Mouse (Mus musculus): ENCODE data around the gene Nemf. TPM values are rescaled to one million over a fixed set of nuclear protein-coding genes. Genes with fewer than 3 reads are reported as not detected.
A peak's percentile ranks its signal among the peaks of the same experiment; 100 is the strongest.
"Not testable (repeated sequence)": the region's sequence is repeated elsewhere in the genome, so short reads cannot be mapped to it uniquely, and the experiment has no call there.

Nemf gene
- 89.8 and 91.1 TPM in 2 replicates for polyA plus RNA-seq (2015; fragmentation: Nextera tagmentation; extraction: Ambion mirVana)

DNA sequence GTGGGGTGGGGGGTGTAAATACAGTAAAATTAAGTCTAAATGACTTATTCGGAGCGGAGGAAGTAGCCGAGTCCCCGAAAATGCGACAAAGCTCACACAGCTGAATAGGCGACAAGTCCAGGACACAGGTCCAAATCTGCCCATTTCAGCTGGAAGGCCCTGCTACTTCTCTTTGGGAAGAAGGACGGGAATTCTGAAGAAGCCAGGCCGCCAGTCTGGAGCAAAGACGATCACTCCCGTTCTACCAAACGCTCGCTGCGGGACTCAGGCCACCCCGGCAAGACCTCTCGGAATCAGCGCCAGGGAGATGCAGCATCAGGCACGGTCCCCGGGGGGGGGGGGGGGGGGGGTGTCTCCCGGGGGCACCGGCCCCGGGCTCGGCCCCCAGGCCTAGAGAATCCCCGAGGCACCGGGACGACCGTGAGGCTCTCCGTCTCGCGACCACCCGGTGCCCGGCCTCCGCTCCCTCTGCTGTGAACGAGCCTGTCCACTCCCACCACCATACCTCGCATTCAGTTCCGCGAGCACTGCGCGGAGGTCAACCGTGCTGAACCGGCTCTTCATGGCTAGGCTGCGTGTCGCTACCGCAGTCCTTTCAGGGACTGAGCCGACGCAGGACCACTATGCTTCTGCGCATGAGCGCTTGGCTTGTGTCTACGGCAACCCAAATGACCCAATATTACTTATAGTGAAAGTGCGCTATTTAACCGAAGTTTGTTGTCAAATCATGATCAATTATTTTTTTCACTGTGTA, at the start of gene Nemf:
Gene Nemf, minus strand, starts transcription at position 620 of the 754 bp plus-strand sequence.
- under 1% methylated on average over 42 of the region's 50 CpGs for WGBS
- ATAC-seq (ENCODE audit: low FRiP score): peak; percentile 59
- Histone ChIP-seq H3K9me3 (replicated peaks) (no peaks in the 10 kb centered on the region), H3K27me3 (replicated peaks) (no peaks in the 10 kb centered on the region), H3K27ac (replicated peaks) (peak within 1 kb of the TSS; percentile 82), H3K36me3 (peaks cover 24% of the 10 kb centered on the region), H3K9ac (replicated peaks) (peak within 1 kb of the TSS; percentile 79), H3K4me2 (peak within 1 kb of the TSS; percentile 80), H3K4me1 (peaks cover 16% of the 10 kb centered on the region), H3K4me3 (replicated peaks) (peak within 1 kb of the TSS; percentile 67)

DNA sequence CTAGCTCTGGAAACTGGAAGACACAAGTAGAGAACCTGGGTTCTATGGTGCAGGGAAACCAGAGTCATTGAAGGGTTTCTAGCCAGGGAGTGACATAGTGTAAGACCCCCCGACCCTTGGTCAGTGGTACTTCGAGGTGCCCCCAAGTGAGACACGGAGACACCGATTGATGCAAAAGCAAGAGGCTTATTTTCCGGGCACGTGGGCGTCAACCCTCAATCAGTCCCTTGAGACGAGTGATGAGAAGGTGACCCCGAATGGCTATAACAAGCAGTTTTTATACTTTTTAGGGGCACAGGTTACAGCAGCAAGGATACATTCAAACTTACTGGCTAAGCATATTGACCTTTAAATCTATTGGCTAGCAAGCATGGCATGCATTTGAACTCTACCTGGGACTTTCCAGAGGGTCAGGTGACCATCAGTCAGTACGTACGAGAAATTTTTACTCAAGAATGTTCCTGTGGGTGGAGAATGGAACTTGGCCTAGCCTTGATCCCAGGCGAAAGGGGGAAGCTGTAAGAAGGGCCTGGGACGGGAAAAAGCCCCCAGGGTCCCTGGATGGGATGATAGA, 45.7 kb upstream of the Nemf start:
- H3K4me2 ChIP-seq: no peak overlapping the region
- no peaks in the 10 kb centered on the region for H3K9me3 ChIP-seq (replicated peaks)
- WGBS: 94% methylated on average over 13 of the region's 13 CpGs
- H3K4me1 ChIP-seq: no peaks in the 10 kb centered on the region
- no peak for ATAC-seq (ENCODE audit: low FRiP score)
- no peaks in the 10 kb centered on the region for H3K36me3 ChIP-seq
- H3K27ac ChIP-seq (replicated peaks): no peak overlapping the region
- no peak overlapping the region for H3K4me3 ChIP-seq (replicated peaks)
- H3K27me3 ChIP-seq (replicated peaks): no peaks in the 10 kb centered on the region
- no peak overlapping the region for H3K9ac ChIP-seq (replicated peaks)

DNA sequence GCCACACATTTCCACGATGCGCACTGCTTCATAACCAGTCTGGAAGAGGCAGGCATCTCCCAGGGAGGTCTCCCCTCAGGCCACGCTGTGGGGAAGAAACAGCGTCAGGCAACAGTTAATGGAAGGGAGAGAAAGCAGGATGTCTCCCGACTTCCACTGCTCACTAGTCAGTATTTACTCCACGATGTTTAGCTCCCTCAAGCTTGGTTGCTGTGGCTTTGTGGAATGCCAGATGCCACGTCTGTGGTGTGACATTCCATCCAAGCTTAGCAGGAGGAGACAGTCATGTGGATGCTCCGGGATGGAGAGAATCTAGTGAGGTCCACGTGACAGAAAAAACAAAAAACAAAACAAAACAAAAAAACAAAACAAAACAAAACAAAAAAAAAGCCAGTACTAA, 45.1 kb upstream of the Nemf start:
- H3K27me3 ChIP-seq (replicated peaks): no peaks in the 10 kb centered on the region
- no peaks in the 10 kb centered on the region for H3K9me3 ChIP-seq (replicated peaks)
- H3K4me2 ChIP-seq: no peak overlapping the region
- no peaks in the 10 kb centered on the region for H3K36me3 ChIP-seq
- no peak for ATAC-seq (ENCODE audit: low FRiP score)
- H3K4me1 ChIP-seq: no peaks in the 10 kb centered on the region
- no peak overlapping the region for H3K9ac ChIP-seq (replicated peaks)
- H3K27ac ChIP-seq (replicated peaks): no peak overlapping the region
- WGBS: 67% methylated on average over 9 of the region's 9 CpGs
- no peak overlapping the region for H3K4me3 ChIP-seq (replicated peaks)

DNA sequence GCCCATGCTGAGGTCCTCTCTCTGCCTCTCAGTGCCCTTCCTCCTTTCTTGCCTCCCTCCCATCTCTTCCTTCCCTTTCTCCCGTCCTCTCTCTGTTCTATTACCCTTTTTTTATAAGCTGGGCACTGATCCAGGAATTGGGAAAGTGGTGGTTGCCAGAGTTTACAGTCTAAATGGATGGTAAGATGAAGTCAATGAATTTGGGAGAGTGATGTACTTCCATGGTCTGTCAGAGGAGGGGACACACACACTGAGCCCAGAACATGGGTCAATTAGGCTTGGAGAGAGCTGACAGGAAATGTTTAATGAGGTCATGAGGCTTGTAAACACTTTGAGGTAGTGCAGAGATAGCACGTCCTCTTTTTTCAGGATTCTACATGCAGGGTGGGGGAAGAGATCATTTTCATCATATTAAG, 43.9 kb upstream of the Nemf start:
- Histone ChIP-seq H3K4me2 (no peak overlapping the region), H3K27me3 (replicated peaks) (no peaks in the 10 kb centered on the region), H3K9ac (replicated peaks) (no peak overlapping the region), H3K27ac (replicated peaks) (no peak overlapping the region), H3K36me3 (no peaks in the 10 kb centered on the region), H3K4me3 (replicated peaks) (no peak overlapping the region), H3K9me3 (replicated peaks) (no peaks in the 10 kb centered on the region), H3K4me1 (no peaks in the 10 kb centered on the region)
- no peak for ATAC-seq (ENCODE audit: low FRiP score)
- WGBS: 23% methylated on average over 2 of the region's 2 CpGs

DNA sequence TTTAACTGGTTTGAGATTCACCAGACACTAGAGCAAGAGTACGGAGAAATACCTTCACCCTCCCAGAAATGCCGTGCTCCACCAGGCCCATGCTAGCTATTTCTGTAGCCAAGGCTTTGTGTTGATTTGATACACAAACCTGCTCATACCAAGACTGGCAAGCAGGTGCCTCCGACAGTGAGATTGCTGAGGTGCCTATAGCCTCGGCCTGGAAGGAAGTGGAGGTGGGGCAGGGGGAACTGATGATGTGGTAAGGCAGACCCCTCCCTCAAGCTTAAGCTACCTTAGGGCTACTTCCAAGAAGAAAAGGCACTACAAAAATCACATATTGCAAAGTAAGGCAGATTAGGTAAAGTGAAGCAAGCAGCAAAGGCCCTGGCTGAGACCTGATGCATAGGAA, 43.4 kb upstream of the Nemf start:
- WGBS: 89% methylated on average over 4 of the region's 4 CpGs
- H3K9ac ChIP-seq (replicated peaks): no peak overlapping the region
- H3K4me2 ChIP-seq: no peak overlapping the region
- no peaks in the 10 kb centered on the region for H3K4me1 ChIP-seq
- no peak overlapping the region for H3K4me3 ChIP-seq (replicated peaks)
- H3K27ac ChIP-seq (replicated peaks): no peak overlapping the region
- no peaks in the 10 kb centered on the region for H3K27me3 ChIP-seq (replicated peaks)
- no peaks in the 10 kb centered on the region for H3K36me3 ChIP-seq
- ATAC-seq (ENCODE audit: low FRiP score): no peak
- H3K9me3 ChIP-seq (replicated peaks): no peaks in the 10 kb centered on the region

DNA sequence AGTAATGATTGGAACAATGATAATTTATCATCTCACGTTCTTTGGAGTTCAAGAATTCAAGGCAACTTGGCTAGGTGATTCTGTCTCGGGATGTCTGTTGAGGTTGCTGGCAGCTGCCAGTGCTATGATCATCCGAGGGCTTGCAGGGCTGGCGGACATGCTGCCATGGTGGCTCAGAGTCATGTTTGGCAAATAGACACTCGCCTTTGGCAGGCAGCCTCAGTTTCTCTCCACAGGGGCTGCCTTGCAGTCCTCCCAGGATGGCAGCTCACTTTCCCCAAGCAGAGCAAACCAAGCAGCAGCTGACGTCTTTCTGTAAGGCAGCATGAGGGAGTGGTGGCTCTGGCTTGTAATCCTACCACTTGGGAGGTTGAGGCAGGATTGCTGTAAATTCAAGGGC, 37.5 kb upstream of the Nemf start:
- 74% methylated on average over 6 of the region's 6 CpGs for WGBS
- no peak for ATAC-seq (ENCODE audit: low FRiP score)
- Histone ChIP-seq H3K4me1 (no peaks in the 10 kb centered on the region), H3K4me3 (replicated peaks) (no peak overlapping the region), H3K9me3 (replicated peaks) (no peaks in the 10 kb centered on the region), H3K27me3 (replicated peaks) (no peaks in the 10 kb centered on the region), H3K36me3 (no peaks in the 10 kb centered on the region), H3K27ac (replicated peaks) (no peak overlapping the region), H3K4me2 (no peak overlapping the region), H3K9ac (replicated peaks) (no peak overlapping the region)

DNA sequence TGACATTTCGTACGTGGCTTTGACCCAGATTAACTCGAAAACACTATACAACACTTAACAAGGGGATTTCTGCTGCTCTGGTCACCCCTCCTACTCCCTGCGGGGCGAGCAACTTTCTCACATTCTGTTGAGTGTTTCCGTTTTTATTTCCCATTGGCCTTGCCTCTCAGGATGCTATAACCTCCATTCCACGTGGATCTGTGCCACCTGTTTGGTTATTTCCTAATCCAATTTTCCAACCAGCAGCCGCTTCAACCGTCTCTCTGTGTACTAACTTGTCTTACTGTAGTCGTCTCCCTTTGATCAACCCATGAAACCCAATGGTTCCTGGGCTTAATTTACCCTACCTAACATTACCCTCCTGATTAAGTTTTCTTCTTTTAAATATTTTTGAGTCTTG, 36.1 kb upstream of the Nemf start:
- Histone ChIP-seq H3K27me3 (replicated peaks) (no peaks in the 10 kb centered on the region), H3K36me3 (no peaks in the 10 kb centered on the region), H3K4me1 (no peaks in the 10 kb centered on the region), H3K9me3 (replicated peaks) (no peaks in the 10 kb centered on the region), H3K4me2 (no peak overlapping the region), H3K27ac (replicated peaks) (no peak overlapping the region), H3K9ac (replicated peaks) (no peak overlapping the region), H3K4me3 (replicated peaks) (no peak overlapping the region)
- WGBS: 84% methylated on average over 10 of the region's 10 CpGs
- no peak for ATAC-seq (ENCODE audit: low FRiP score)

DNA sequence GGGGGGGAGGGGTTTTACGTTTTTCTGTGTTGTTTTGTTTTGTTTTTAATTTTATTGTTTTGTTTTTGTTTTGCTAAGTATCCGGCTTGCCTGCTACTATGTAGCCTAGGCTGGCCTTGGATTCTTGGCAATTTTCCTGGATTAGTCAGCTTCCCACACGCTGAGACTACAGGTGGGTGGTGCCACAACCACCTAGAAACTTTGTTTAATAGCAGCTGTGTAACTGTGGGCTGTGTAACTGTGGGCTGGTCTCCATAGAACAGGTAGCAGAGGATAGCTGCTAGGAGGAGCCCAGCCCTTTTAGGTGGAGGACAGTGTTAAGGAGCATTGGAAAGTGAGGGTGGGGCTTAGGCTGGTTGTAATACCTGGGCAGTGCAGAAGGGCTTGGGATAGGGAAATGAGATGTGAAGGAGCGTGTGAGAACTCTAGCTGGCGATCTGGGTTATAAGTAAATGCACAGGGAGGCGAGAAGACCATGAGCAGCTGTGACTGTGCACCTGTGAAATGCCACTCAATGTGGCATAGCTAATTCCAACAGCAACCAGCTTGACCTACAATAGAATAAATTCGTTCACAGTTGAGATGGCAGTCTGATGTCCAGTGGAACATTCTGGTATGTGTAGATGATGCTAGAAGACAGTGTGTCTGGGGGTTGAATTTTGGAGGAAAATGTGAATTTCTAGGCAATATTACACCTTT, 33.2 kb upstream of the Nemf start:
- Histone ChIP-seq H3K27ac (replicated peaks) (no peak overlapping the region), H3K27me3 (replicated peaks) (no peaks in the 10 kb centered on the region)
- 87% methylated on average over 7 of the region's 7 CpGs for WGBS

DNA sequence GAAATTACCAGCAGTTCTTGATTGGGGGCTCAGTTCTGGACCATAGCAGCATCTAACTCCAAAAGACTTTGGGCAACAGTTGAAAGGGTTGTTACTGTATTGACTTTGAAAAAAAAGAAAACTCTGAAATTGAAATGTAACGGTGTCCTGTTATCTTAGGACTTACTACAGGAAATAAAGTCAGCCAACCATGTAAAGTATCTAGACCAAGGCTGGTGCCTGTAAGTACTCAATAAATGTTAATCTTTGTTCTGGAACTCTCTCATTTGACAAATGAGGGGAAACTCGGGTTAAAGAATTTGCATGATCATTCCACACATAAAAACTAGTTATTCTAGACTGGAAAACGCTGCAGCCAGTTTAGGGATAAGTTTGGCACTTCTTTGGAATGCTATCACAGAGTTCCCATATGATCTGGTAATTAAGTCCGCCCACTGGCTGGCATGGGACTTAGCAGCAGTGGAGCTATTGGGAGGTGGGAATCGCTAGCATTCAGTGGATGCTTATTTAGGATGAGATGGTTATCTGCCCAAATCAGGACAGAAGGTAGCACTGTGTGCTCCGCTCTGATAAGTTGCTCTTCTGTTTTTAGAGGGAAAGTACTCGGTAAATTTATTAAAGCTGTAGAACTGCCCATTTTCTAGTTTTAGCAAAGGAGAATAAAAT, 32.4 kb upstream of the Nemf start:
- no peak overlapping the region for H3K4me3 ChIP-seq (replicated peaks)
- no peak overlapping the region for H3K4me2 ChIP-seq
- 71% methylated on average over 7 of the region's 7 CpGs for WGBS
- no peaks in the 10 kb centered on the region for H3K27me3 ChIP-seq (replicated peaks)
- no peaks in the 10 kb centered on the region for H3K9me3 ChIP-seq (replicated peaks)
- ATAC-seq (ENCODE audit: low FRiP score): no peak
- no peaks in the 10 kb centered on the region for H3K36me3 ChIP-seq
- H3K27ac ChIP-seq (replicated peaks): no peak overlapping the region
- no peaks in the 10 kb centered on the region for H3K4me1 ChIP-seq
- H3K9ac ChIP-seq (replicated peaks): no peak overlapping the region

More for the DNA sequence above, 33.2 kb upstream of the Nemf start:
- H3K9me3 ChIP-seq (replicated peaks): no peaks in the 10 kb centered on the region
- no peak overlapping the region for H3K4me2 ChIP-seq
- no peaks in the 10 kb centered on the region for H3K36me3 ChIP-seq
- H3K4me1 ChIP-seq: no peaks in the 10 kb centered on the region
- no peak for ATAC-seq (ENCODE audit: low FRiP score)
- H3K4me3 ChIP-seq (replicated peaks): no peak overlapping the region
- H3K9ac ChIP-seq (replicated peaks): no peak overlapping the region

DNA sequence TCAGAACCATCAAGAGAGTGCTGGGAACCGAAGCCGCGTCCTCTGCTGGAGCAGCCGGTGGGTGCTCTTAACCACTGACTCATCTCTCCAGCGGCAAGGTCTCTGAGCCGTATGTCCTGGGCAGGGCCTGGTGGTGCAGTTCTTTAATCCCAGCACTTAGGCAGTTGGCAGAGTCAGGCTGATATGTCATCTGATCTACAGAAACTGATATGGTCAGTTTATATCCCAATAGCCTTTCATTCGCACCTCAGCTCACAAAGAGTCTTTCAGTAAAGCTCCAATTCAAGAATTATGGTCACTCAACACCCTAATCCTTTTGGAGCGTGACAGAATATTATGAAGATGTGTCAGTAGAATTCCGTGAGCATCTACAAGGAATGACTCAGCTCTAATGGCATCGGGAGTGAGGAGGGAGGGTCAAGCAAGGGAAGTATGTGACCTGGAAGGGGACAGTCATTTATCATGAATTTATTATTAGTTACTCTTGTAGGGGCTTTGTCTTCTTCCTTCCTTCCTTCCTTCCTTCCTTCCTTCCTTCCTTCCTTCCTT, 31.4 kb upstream of the Nemf start:
- no peak overlapping the region for H3K27ac ChIP-seq (replicated peaks)
- no peaks in the 10 kb centered on the region for H3K27me3 ChIP-seq (replicated peaks)
- H3K4me1 ChIP-seq: no peaks in the 10 kb centered on the region
- 96% methylated on average over 10 of the region's 10 CpGs for WGBS
- H3K4me3 ChIP-seq (replicated peaks): no peak overlapping the region
- no peak overlapping the region for H3K9ac ChIP-seq (replicated peaks)
- ATAC-seq (ENCODE audit: low FRiP score): no peak
- no peak overlapping the region for H3K4me2 ChIP-seq
- H3K36me3 ChIP-seq: no peaks in the 10 kb centered on the region
- no peaks in the 10 kb centered on the region for H3K9me3 ChIP-seq (replicated peaks)

DNA sequence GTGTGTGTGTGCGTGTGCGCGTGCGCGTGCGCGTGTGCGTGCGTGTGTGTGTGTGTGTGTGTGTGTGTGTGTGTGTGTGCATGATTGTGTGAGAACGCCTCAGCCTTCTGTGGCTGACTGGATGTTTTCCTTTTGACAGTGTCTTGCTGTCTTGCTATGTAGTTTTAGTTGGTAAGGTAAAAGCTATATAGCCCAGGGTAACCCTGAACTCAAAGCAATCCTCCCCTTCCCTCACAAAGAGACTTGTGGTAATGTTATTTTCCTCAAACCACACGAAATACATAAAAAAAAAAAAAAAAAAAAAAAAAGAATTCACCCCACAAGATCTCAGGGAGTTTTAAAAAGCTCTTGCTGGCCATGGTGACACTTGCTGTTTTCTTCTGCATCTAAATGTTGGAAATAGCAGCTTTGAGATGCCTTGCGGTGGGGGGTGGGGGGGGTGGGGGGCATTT, 29.3 kb upstream of the Nemf start:
- not testable (repeated sequence) for H3K4me2 ChIP-seq; H3K27ac ChIP-seq (replicated peaks); H3K4me1 ChIP-seq; H3K36me3 ChIP-seq; ATAC-seq (ENCODE audit: low FRiP score); H3K9me3 ChIP-seq (replicated peaks); H3K27me3 ChIP-seq (replicated peaks); H3K9ac ChIP-seq (replicated peaks); H3K4me3 ChIP-seq (replicated peaks)
- WGBS: 70% methylated on average over 11 of the region's 12 CpGs

Measured in neural tube, embryonic 15.5 days (tissue).